Mouse (Mus musculus) CD4-positive helper T cell, adult 2 months (primary cell): Measurements from ENCODE around the gene 4930470P17Rik.
"Not testable (repeated sequence)": the region's sequence is repeated elsewhere in the genome, so short reads cannot be mapped to it uniquely, and the experiment has no call there.

Experiments used
- DNase-seq: peaks from one replicate; pipeline ENCODE4 v3.0.0-alpha.2; 2012; ENCODE audit warnings: low read depth, missing footprints, low spot score

Gene 4930470P17Rik

GRCm38 (mm10) chr2:170601917-170602316, at the start of gene 4930470P17Rik:
Gene 4930470P17Rik, minus strand, starts transcription at chr2:170602017.
- no peak for DNase-seq

GRCm38 (mm10) chr2:170651483-170651882, 49.7 kb upstream of the 4930470P17Rik start:
- DNase-seq: no peak

- no peak for DNase-seq
Measured at GRCm38 (mm10) chr2:170648542-170648941, 46.7 kb upstream of the 4930470P17Rik start.

GRCm38 (mm10) chr2:170646201-170646600, 44.4 kb upstream of the 4930470P17Rik start:
- no peak for DNase-seq

- no peak for DNase-seq
Measured at GRCm38 (mm10) chr2:170642338-170642806, 40.6 kb upstream of the 4930470P17Rik start.

GRCm38 (mm10) chr2:170640281-170640680, 38.5 kb upstream of the 4930470P17Rik start:
- no peak for DNase-seq

- DNase-seq: no peak
Measured at GRCm38 (mm10) chr2:170638746-170639145, 36.9 kb upstream of the 4930470P17Rik start.

GRCm38 (mm10) chr2:170632998-170633622, 31.3 kb upstream of the 4930470P17Rik start:
- DNase-seq: no peak

- no peak for DNase-seq
Measured at GRCm38 (mm10) chr2:170632386-170632785, 30.6 kb upstream of the 4930470P17Rik start.

GRCm38 (mm10) chr2:170631375-170631774, 29.6 kb upstream of the 4930470P17Rik start:
- DNase-seq: no peak

GRCm38 (mm10) chr2:170630553-170630952, 28.7 kb upstream of the 4930470P17Rik start:
- DNase-seq: no peak

- DNase-seq: not testable (repeated sequence)
Measured at GRCm38 (mm10) chr2:170627991-170628390, 26.2 kb upstream of the 4930470P17Rik start.

GRCm38 (mm10) chr2:170624201-170624880, 22.5 kb upstream of the 4930470P17Rik start:
- DNase-seq: not testable (repeated sequence)

- DNase-seq: no peak
Measured at GRCm38 (mm10) chr2:170622985-170623384, 21.2 kb upstream of the 4930470P17Rik start.

GRCm38 (mm10) chr2:170618862-170619492, 17.2 kb upstream of the 4930470P17Rik start:
- DNase-seq: no peak

- not testable (repeated sequence) for DNase-seq
Measured at GRCm38 (mm10) chr2:170611794-170612193, 10.0 kb upstream of the 4930470P17Rik start.

- DNase-seq: no peak
Measured at GRCm38 (mm10) chr2:170601171-170601570, 646 bp downstream of the 4930470P17Rik start.

- DNase-seq: no peak
Measured at GRCm38 (mm10) chr2:170597586-170597985, 4.2 kb downstream of the 4930470P17Rik start.

- no peak for DNase-seq
Measured at GRCm38 (mm10) chr2:170596726-170597125, 5.1 kb downstream of the 4930470P17Rik start.

- DNase-seq: no peak
Measured at GRCm38 (mm10) chr2:170592161-170592560, 9.7 kb downstream of the 4930470P17Rik start.

GRCm38 (mm10) chr2:170588369-170588900, 13.4 kb downstream of the 4930470P17Rik start:
- DNase-seq: no peak

- DNase-seq: no peak
Measured at GRCm38 (mm10) chr2:170584678-170585077, 17.1 kb downstream of the 4930470P17Rik start.
